Mouse (Mus musculus): ENCODE results near the gene Snd1. TPM values are rescaled to one million over a fixed set of nuclear protein-coding genes. Genes with fewer than 3 reads are reported as not detected.

Snd1 gene
- total and polyA plus RNA-seq, 3 experiments = 83.7 to 377 (median 210) TPM

DNA sequence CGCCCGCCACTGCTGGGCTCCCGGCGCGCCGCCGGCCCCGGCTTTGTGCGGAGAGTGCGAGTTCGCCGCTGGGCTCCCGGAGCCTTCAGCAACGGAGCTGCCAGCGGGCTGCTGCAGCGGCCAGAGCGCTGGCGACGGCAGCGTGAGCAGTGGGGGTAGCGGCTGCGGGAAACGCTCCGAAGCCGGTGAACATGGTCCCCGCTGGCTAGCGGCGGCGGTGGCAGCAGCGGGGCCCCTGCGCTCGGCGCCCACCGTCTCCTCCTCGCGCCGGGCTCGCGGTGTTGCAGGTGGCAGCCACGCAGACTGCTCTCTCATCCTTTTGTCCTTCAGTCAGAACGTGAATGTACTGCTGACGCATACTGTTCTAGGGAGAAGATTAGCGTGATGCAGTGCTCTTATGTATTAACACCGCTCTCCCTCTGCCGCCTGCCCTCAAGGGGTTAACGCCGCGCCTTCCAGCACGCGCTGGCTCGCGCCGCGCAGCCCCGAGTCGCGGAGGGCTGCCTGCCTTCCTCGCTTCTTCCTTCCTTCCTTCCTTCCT lies 357.9 kb downstream of the Snd1 start:
- Histone ChIP-seq H3K4me2 (ENCODE audit: insufficient read depth, low read depth, poor library complexity, severe bottlenecking) (no peak overlapping the region), H3K79me2 (replicated peaks; ENCODE audit: control insufficient read depth, extremely low read depth, insufficient read depth, poor library complexity, severe bottlenecking) (no peaks in the 10 kb centered on the region), H3K27me3 (replicated peaks) (no peaks in the 10 kb centered on the region), H3K27ac (ENCODE audit: insufficient read depth, low read depth) (no peak overlapping the region), H3K9ac (ENCODE audit: insufficient read depth, low read depth) (no peak overlapping the region), H3K4me1 (ENCODE audit: control insufficient read depth in 1 of 2, insufficient read depth in 2 of 2) (no peaks in the 10 kb centered on the region), H3K9me3 (replicated peaks; ENCODE audit: low read length) (peaks cover 32% of the 10 kb centered on the region), H3K36me3 (replicated peaks in 1 of 2; ENCODE audit: control insufficient read depth in 1 of 2, insufficient read depth in 1 of 2, low read length in 1 of 2) (peaks cover 40 to 75% of the 10 kb centered on the region in 2 experiments), H3K4me3 (replicated peaks in 1 of 3; ENCODE audit: low read depth in 2 of 3, low read length in 2 of 3, poor library complexity in 1 of 3) (no peak overlapping the region)
- dilution Hi-C loops (cut with MboI; ENCODE audit: extremely low pct_ligation_motif_present, extremely low pct_unique_long_range_greater_than_20kb, low sequenced_read_pairs) (no loop called here), in situ Hi-C loops (cut with MboI; ENCODE audit: low pct_ligation_motif_present, low pct_unique_long_range_greater_than_20kb, low sequenced_read_pairs) (no loop called here)
- TF ChIP-seq RCOR1 (conservative IDR thresholded peaks at IDR 0.05; ENCODE audit: low read depth, low read length) (no peak), PAX5 (IDR thresholded peaks at IDR 0.05; ENCODE audit: low read length) (no peak), ETS1 (conservative IDR thresholded peaks at IDR 0.05; ENCODE audit: low read depth, low read length) (no peak), BHLHE40 (IDR thresholded peaks at IDR 0.05; ENCODE audit: low read depth, low read length) (no peak), SMC3 (IDR thresholded peaks at IDR 0.05; ENCODE audit: low read depth, low read length) (no peak), USF1 (IDR thresholded peaks at IDR 0.05; ENCODE audit: low read depth, low read length) (no peak), SIN3A (IDR thresholded peaks at IDR 0.05; ENCODE audit: low read length) (no peak)
- no peak for DNase-seq (ENCODE audit: extremely low read depth)

DNA sequence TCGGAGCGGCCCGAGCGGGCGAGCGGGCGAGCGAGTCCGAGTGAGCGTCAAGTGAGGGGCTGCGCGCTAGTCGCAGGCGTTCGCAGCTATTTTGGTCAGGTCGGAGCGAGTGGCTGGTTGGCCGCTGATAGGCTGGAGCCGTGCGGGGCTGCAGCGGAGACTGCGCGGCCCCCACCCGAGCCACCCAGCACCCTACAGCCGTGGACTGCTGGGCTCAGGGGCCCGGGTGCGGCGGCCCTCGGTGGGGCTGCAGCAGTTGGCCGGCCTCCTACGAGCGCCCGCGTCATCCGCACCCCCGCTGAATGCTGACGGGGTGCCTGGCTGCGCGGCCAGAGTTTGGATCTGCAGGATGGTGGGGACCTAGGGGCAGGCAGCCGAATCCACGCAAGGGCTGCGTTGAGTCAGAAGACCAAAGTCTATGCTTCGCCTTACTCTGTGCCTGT lies 358.5 kb downstream of the Snd1 start:
- TF ChIP-seq HCFC1 (IDR thresholded peaks at IDR 0.05; ENCODE audit: low read depth, low read length) (no peak), TCF12 (IDR thresholded peaks at IDR 0.05; ENCODE audit: low read depth, low read length) (no peak), POLR2A (IDR thresholded peaks at IDR 0.05; ENCODE audit: low read depth, low read length) (no peak), JUN (IDR thresholded peaks at IDR 0.05; ENCODE audit: insufficient read depth, low read depth, low read length) (no peak), USF1 (IDR thresholded peaks at IDR 0.05; ENCODE audit: low read depth, low read length) (no peak), JUND (conservative IDR thresholded peaks at IDR 0.05; ENCODE audit: low read depth, low read length) (no peak), MXI1 (IDR thresholded peaks at IDR 0.05; ENCODE audit: low read depth, low read length) (no peak), CHD1 (IDR thresholded peaks at IDR 0.05; ENCODE audit: low read depth, low read length) (no peak), KAT2A (IDR thresholded peaks at IDR 0.05; ENCODE audit: insufficient replicate concordance, low read length) (no peak)
- Histone ChIP-seq H3K4me1 (ENCODE audit: control insufficient read depth in 1 of 2, insufficient read depth in 2 of 2) (no peaks in the 10 kb centered on the region), H3K79me2 (replicated peaks; ENCODE audit: control insufficient read depth, extremely low read depth, insufficient read depth, poor library complexity, severe bottlenecking) (no peaks in the 10 kb centered on the region), H3K27ac (ENCODE audit: insufficient read depth, low read depth) (no peak overlapping the region), H3K36me3 (replicated peaks in 1 of 2; ENCODE audit: control insufficient read depth in 1 of 2, insufficient read depth in 1 of 2, low read length in 1 of 2) (peaks cover 40 to 74% of the 10 kb centered on the region in 2 experiments), H3K9me3 (replicated peaks; ENCODE audit: low read length) (peaks cover 32% of the 10 kb centered on the region), H3K27me3 (replicated peaks) (no peaks in the 10 kb centered on the region), H3K9ac (ENCODE audit: insufficient read depth, low read depth) (no peak overlapping the region), H3K4me3 (replicated peaks in 1 of 3; ENCODE audit: low read depth in 2 of 3, low read length in 2 of 3, poor library complexity in 1 of 3) (no peak overlapping the region), H3K4me2 (ENCODE audit: insufficient read depth, low read depth, poor library complexity, severe bottlenecking) (no peak overlapping the region)
- dilution Hi-C loops (cut with MboI; ENCODE audit: extremely low pct_ligation_motif_present, extremely low pct_unique_long_range_greater_than_20kb, low sequenced_read_pairs) (no loop called here), in situ Hi-C loops (cut with MboI; ENCODE audit: low pct_ligation_motif_present, low pct_unique_long_range_greater_than_20kb, low sequenced_read_pairs) (no loop called here)
- DNase-seq (ENCODE audit: extremely low read depth) = no peak
